Mouse (Mus musculus) olfactory bulb, adult 2 months (tissue): ENCODE data around the gene Angptl4. TPM values are rescaled to one million over a fixed set of nuclear protein-coding genes. Genes with fewer than 3 reads are reported as not detected.

Experiments used
- H3K27ac ChIP-seq: fragments of 200-500 bp; 2 replicates; pipeline ENCODE4 v1.5.1; 2012; ENCODE audit warnings: low read depth, low read length; ENCODE audit not compliant: insufficient read depth
- H3K4me1 ChIP-seq: fragments of 200-500 bp; 2 replicates; pipeline ENCODE4 v1.6.1; 2012; ENCODE audit warnings: low read length; ENCODE audit not compliant: control insufficient read depth, insufficient read depth
- H3K4me3 ChIP-seq: fragments of 200-500 bp; 2 replicates; pipeline ENCODE4 v1.5.1; 2012; ENCODE audit warnings: mild to moderate bottlenecking, low read depth, low read length, moderate library complexity; ENCODE audit not compliant: insufficient read depth
- CTCF ChIP-seq: fragments of 200-500 bp; IDR thresholded peaks from 2 replicates; pipeline ENCODE4 v1.5.1; 2012; ENCODE audit warnings: low read depth, mild to moderate bottlenecking, low read length, moderate library complexity; ENCODE audit not compliant: insufficient read depth
- POLR2A ChIP-seq: fragments of 200-500 bp; IDR thresholded peaks from 2 replicates; pipeline ENCODE4 v1.6.1; 2012; ENCODE audit warnings: mild to moderate bottlenecking, low read depth, low read length, moderate library complexity; ENCODE audit not compliant: insufficient read depth
- WGBS: fragments of 180-500 bp; shearing (Covaris S2); methylation state at CpG from one replicate; pipeline ENCODE4 v1.1.7; 2018; 5-methylcytosine and 5-hydroxymethylcytosine counted together
- polyA plus RNA-seq: library from polyadenylated mRNA; stranded (reverse); fragments of >200 nt; gene quantifications from 2 replicates; pipeline ENCODE4 v1.2.4, GENCODE M21; 2012; ENCODE audit warnings: low replicate concordance; ENCODE audit not compliant: missing spikeins, insufficient read depth, insufficient read length

Gene Angptl4
- polyA plus RNA-seq, 1 experiment, result not detected

- no peak overlapping the region for H3K4me3 ChIP-seq
- H3K27ac ChIP-seq, result no peak overlapping the region
- TF ChIP-seq POLR2A (no peak), CTCF (no peak)
- H3K4me1 ChIP-seq, result peaks cover 11% of the 10 kb centered on the region
- 48% methylated on average over 10 of the region's 10 CpGs for WGBS
These were observed 26.6 kb upstream of the Angptl4 start for GRCm38 (mm10) chr17:33808192-33808591.

DNA sequence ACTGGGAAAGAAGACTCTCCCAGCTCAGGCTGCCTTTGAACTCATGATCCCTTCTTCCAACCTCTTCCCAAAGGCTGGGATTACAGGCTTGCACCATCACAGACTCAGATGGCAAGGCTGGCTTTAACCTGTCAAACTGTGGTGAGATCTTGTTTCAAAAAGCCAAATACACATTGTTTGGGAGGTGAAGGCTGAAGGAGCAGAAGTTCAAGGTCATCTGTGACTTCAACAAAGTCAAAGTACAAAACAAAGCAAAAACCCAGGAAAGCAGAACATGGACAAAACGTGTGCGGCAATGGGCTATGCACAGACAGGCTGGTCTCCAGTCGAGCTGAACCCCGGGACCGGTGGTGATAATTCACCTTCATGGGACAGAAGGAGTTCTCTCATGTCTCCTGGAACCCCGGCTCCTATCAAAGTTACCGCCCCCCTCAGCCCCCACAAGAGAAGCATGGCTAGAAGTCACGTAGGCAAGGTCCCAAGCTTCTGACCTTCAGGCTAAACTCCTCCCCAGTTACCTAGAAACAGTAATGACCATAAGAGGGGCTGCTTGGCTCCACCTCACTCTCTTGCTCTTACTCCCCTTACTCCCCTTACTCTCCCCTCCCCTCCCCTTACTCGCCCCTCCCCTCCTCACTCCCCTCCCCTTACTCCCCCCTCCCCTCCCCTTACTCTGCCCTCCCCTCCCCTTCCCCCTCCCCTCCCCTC is 25.7 kb upstream of the Angptl4 start:
- H3K4me1 ChIP-seq, result peaks cover 8% of the 10 kb centered on the region
- TF ChIP-seq CTCF (no peak), POLR2A (no peak)
- H3K4me3 ChIP-seq, result no peak overlapping the region
- 71% methylated on average over 8 of the region's 9 CpGs for WGBS
- no peak overlapping the region for H3K27ac ChIP-seq

GRCm38 (mm10) chr17:33804745-33805144 is 23.1 kb upstream of the Angptl4 start:
- WGBS, result 66% methylated on average over 1 of the region's 1 CpGs

DNA sequence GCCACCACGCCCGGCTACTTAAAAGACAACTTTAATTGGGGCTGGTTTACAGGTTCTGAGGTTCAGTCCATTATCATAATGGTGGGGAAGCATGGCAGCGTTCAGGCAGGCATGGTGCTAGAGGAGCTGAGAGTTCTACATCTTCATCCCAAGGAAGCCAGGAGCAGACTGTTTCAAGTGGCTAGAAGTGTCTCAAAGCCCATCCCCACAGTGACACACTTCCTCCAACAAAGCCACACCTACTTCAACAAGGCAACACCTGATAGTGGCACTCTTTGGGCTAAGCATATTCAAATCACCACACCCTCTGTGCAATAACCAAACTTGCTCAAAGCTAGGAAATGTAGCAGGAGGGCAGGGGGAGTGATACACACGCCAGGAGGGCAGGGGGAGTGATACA is 22.6 kb upstream of the Angptl4 start:
- H3K4me1 ChIP-seq, result no peaks in the 10 kb centered on the region
- TF ChIP-seq POLR2A (no peak), CTCF (no peak)
- WGBS, result 55% methylated on average over 4 of the region's 4 CpGs

More at GRCm38 (mm10) chr17:33804745-33805144, 23.1 kb upstream of the Angptl4 start:
- TF ChIP-seq POLR2A (no peak), CTCF (no peak)
- no peaks in the 10 kb centered on the region for H3K4me1 ChIP-seq
- no peak overlapping the region for H3K4me3 ChIP-seq
- no peak overlapping the region for H3K27ac ChIP-seq

GRCm38 (mm10) chr17:33802221-33802620 is 20.6 kb upstream of the Angptl4 start:
- no peaks in the 10 kb centered on the region for H3K4me1 ChIP-seq
- H3K4me3 ChIP-seq, result no peak overlapping the region
- TF ChIP-seq CTCF (no peak), POLR2A (no peak)
- WGBS, result 0% methylated on average over 2 of the region's 2 CpGs
- no peak overlapping the region for H3K27ac ChIP-seq

More for the DNA sequence above, 22.6 kb upstream of the Angptl4 start:
- Histone ChIP-seq H3K4me3 (no peak overlapping the region), H3K27ac (no peak overlapping the region)

DNA sequence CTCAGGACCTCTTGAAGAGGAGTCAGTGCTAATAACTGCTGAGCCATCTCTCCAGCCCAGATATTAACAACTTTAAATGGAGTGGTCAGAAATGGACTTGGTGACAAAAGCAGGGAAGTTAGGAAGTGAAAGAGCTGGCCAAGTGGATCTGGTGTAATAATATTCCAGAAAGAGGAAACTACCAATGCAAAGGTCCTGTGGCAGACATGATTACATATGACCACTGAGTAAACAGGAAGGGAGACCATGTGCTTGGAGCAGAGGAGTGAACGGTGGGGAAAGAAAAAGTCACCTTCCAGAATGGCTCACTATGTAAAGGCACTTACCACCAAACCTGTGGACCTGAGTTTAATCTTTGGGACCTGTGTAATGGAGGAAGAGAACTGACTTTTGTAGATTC is 17.6 kb upstream of the Angptl4 start:
- no peak overlapping the region for H3K4me3 ChIP-seq
- H3K4me1 ChIP-seq, result no peaks in the 10 kb centered on the region
- TF ChIP-seq CTCF (no peak), POLR2A (no peak)
- 90% methylated on average over 1 of the region's 1 CpGs for WGBS
- H3K27ac ChIP-seq, result no peak overlapping the region

GRCm38 (mm10) chr17:33798306-33798705 is 16.7 kb upstream of the Angptl4 start:
- Histone ChIP-seq H3K4me1 (no peaks in the 10 kb centered on the region), H3K27ac (no peak overlapping the region), H3K4me3 (no peak overlapping the region)
- 13% methylated on average over 3 of the region's 3 CpGs for WGBS
- no peak for TF ChIP-seq CTCF
- TF ChIP-seq POLR2A, result no peak

DNA sequence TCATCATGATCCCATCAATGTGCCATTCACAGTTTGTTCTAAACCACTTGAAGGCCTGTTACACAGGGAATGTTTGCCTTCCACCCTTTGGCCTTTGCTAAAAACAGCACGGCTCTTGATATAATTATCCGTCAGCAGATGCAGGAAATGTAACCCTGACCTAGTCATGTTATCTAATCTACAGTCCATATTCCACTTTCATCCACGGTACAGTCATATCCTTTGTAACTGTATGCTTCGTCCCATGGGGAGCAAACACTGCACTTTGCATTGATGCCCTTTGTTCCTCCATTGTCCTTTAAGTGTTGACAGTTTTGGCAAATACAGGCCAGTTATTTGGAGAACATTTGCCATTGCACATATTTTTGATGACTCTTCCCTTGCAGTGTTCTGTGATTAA is 7.1 kb upstream of the Angptl4 start:
- H3K4me1 ChIP-seq, result no peaks in the 10 kb centered on the region
- no peak overlapping the region for H3K4me3 ChIP-seq
- 86% methylated on average over 4 of the region's 4 CpGs for WGBS
- H3K27ac ChIP-seq, result no peak overlapping the region
- TF ChIP-seq POLR2A (no peak), CTCF (no peak)

GRCm38 (mm10) chr17:33786375-33786774 is 4.7 kb upstream of the Angptl4 start:
- Histone ChIP-seq H3K4me3 (no peak overlapping the region), H3K4me1 (peaks cover 9% of the 10 kb centered on the region), H3K27ac (no peak overlapping the region)
- 80% methylated on average over 18 of the region's 18 CpGs for WGBS
- no peak for TF ChIP-seq CTCF
- TF ChIP-seq POLR2A, result no peak

DNA sequence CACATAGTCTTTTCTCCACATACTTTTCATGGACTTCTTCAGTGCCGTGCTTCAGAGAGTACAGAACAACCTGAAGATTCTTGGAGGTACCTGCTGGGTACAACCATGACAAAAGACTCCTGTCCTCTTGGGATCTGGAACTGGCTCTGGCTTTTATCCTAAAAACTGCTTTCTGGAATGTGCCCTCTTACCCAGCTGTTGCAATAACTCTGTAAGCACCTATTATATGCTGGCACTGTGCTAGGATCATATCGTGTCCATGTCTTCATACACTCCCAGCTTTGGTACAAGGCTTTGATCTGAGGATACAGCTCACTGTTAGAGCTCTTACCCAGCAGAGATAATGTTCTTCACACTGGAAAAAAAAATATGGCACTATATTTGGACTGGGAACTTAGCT is 3.3 kb upstream of the Angptl4 start:
- Histone ChIP-seq H3K4me3 (no peak overlapping the region), H3K4me1 (peaks cover 14% of the 10 kb centered on the region), H3K27ac (no peak overlapping the region)
- 86% methylated on average over 2 of the region's 2 CpGs for WGBS
- TF ChIP-seq CTCF, result no peak
- TF ChIP-seq POLR2A, result no peak
